Mouse (Mus musculus) liver, adult 2 months (tissue): ENCODE measurements around the gene Car10. TPM values are rescaled to one million over a fixed set of nuclear protein-coding genes. Genes with fewer than 3 reads are reported as not detected.

Source experiments
- DNase-seq: peaks from one replicate; pipeline ENCODE4 v3.0.0-alpha.2; 2011; ENCODE audit warnings: low read depth, low spot score; ENCODE audit errors: extremely low read depth
- H3K27ac ChIP-seq: fragments of 200-500 bp; replicated peaks from 2 replicates; pipeline ENCODE4 v1.5.1; 2012; ENCODE audit warnings: low read depth, mild to moderate bottlenecking, control low read depth, inconsistent platforms, low read length; ENCODE audit not compliant: insufficient read depth
- H3K27me3 ChIP-seq: fragments of 200-500 bp; 2 replicates; pipeline ENCODE4 v1.6.1; 2012; ENCODE audit warnings: mild to moderate bottlenecking, moderate library complexity, low read length, inconsistent platforms; ENCODE audit not compliant: control insufficient read depth, insufficient read depth
- H3K36me3 ChIP-seq: fragments of 200-500 bp; 2 replicates; pipeline ENCODE4 v1.6.1; 2012; ENCODE audit warnings: low read length, inconsistent platforms; ENCODE audit not compliant: control insufficient read depth, insufficient read depth
- H3K4me1 ChIP-seq: fragments of 200-500 bp; 2 replicates; pipeline ENCODE4 v1.6.1; 2011; ENCODE audit warnings: low read length; ENCODE audit not compliant: control insufficient read depth, insufficient read depth
- H3K4me3 ChIP-seq: fragments of 200-500 bp; 2 replicates; pipeline ENCODE4 v1.5.1; 2011; ENCODE audit warnings: low read depth, mild to moderate bottlenecking, control low read depth, low read length, moderate library complexity; ENCODE audit not compliant: insufficient read depth
- H3K79me2 ChIP-seq: fragments of 200-500 bp; 2 replicates; pipeline ENCODE4 v1.6.1; 2012; ENCODE audit warnings: inconsistent platforms, mild to moderate bottlenecking, low read length, moderate library complexity; ENCODE audit not compliant: control insufficient read depth, insufficient read depth
- H3K9ac ChIP-seq: fragments of 200-500 bp; 2 replicates; pipeline ENCODE4 v1.6.1; 2012; ENCODE audit warnings: low read depth, mild to moderate bottlenecking, control low read depth, inconsistent platforms, low read length
- CTCF ChIP-seq: fragments of 200-500 bp; IDR thresholded peaks from 2 replicates; pipeline ENCODE4 v1.5.1; 2011; ENCODE audit warnings: low read depth, low read length, control low read depth
- POLR2A ChIP-seq: fragments of 200-500 bp; IDR thresholded peaks from 2 replicates; pipeline ENCODE4 v1.6.1; 2011; ENCODE audit warnings: low read length, control low read depth; ENCODE audit not compliant: insufficient read depth; ENCODE audit errors: extremely low read depth
- WGBS: fragments of 180-500 bp; shearing (Covaris S2); methylation state at CpG from one replicate; pipeline ENCODE4 v1.1.7; 2018; 5-methylcytosine and 5-hydroxymethylcytosine counted together
- polyA plus RNA-seq: library from polyadenylated mRNA; depleted of rRNA; stranded (reverse); fragments of >200 nt; gene quantifications from 2 replicates; pipeline ENCODE4 v1.2.3, GENCODE M21; 2012
- total RNA-seq: library from RNA; depleted of rRNA; stranded (reverse); fragments of >200 nt; gene quantifications from 2 replicates; pipeline ENCODE4 v1.2.3, GENCODE M21; 2014

Gene Car10
- total and polyA plus RNA-seq, 2 experiments: not detected

DNA sequence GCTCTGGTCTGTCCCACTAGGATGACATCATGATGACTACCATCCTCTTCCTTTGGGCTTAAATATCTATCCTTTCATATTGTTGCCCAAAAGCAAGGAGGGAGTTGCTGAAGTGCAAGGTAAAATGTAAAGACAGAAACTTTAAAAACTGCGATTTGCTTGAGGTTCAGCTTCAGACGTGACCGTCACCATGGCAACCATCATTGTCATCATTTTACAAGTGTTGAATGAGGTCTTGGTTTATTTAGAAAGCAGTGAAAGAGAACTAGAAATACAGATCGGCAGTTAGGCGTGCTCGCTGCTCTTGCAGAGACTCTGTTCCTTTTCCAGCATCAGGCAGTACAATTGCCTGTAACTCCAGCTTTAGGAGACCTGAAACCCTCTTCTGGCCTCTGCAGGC lies 400.1 kb downstream of the Car10 start:
- H3K36me3 ChIP-seq: no peaks in the 10 kb centered on the region
- H3K27me3 ChIP-seq: no peaks in the 10 kb centered on the region
- H3K4me3 ChIP-seq: no peak overlapping the region
- H3K27ac ChIP-seq: no peak overlapping the region
- no peak for DNase-seq
- H3K9ac ChIP-seq: no peak overlapping the region
- no peaks in the 10 kb centered on the region for H3K4me1 ChIP-seq
- TF ChIP-seq POLR2A (no peak), CTCF (no peak)
- H3K79me2 ChIP-seq: no peaks in the 10 kb centered on the region
- WGBS: 87% methylated on average over 6 of the region's 6 CpGs

DNA sequence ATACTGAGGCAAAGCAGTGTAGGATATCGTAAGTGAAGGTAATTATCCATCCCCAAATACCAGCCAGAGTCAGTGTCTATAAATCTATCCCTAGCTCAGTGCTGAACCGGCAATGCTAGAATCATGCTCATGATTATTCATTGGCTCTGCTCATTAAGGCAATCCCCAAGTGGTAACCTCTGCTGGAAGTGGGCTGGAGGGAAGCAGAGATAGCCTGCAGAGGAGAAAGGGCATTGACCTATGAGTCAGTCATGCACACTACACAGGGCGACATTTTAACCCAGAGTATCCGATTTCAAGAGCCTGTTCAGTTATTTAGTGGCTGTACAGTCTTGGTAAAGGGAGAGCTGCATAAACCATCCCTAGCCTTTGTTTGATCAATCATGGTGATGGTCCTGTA lies 402.6 kb downstream of the Car10 start:
- Histone ChIP-seq H3K27me3 (no peaks in the 10 kb centered on the region), H3K9ac (no peak overlapping the region), H3K36me3 (no peaks in the 10 kb centered on the region), H3K79me2 (no peaks in the 10 kb centered on the region), H3K4me1 (no peaks in the 10 kb centered on the region), H3K27ac (no peak overlapping the region), H3K4me3 (no peak overlapping the region)
- WGBS: 47% methylated on average over 4 of the region's 4 CpGs
- DNase-seq: peak; percentile 19
- TF ChIP-seq POLR2A (no peak), CTCF (no peak)

DNA sequence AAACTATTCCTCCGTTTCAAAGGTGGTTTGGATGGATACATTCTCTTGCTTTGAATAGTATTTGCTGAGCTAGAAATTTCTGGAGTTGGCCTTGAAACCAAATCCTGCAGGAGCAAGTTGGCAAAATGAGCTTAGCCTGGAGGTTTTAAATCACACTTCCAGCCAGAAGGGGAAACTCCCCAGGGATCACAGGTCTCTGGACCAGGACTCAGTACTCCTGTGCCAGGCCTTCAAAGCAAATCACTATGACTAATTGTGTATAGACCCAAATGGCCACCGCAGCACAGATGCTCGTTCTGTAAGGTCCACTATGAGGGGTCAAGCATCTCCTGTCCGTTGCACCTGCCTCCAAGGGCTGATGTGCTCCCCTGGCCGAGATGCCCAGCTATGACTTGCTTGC lies 403.8 kb downstream of the Car10 start:
- Histone ChIP-seq H3K36me3 (no peaks in the 10 kb centered on the region), H3K27ac (no peak overlapping the region), H3K79me2 (no peaks in the 10 kb centered on the region), H3K9ac (no peak overlapping the region), H3K27me3 (no peaks in the 10 kb centered on the region), H3K4me1 (no peaks in the 10 kb centered on the region), H3K4me3 (no peak overlapping the region)
- TF ChIP-seq CTCF (no peak), POLR2A (no peak)
- DNase-seq: no peak
- 74% methylated on average over 5 of the region's 5 CpGs for WGBS

DNA sequence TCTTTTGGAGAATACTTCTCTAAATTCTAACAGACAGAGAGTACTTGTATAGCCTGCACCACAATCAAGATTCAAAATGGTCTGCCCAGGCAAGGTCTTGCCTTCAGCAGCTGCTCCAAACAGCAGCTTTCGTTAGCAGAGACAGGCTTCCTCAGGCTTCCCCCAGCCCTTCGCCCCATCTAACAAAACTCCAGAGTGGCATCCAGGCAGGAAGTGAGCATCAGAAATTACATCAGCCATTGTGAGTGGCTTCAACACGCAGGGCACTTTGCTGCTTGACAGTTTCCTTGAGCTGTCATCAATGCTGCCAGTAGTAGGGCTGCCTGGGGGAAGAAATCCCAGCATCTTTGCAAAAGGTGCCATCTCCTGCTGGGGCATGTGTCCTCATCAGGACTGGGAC lies 405.0 kb downstream of the Car10 start:
- Histone ChIP-seq H3K4me1 (no peaks in the 10 kb centered on the region), H3K27ac (no peak overlapping the region), H3K27me3 (no peaks in the 10 kb centered on the region), H3K9ac (no peak overlapping the region), H3K4me3 (no peak overlapping the region), H3K79me2 (no peaks in the 10 kb centered on the region), H3K36me3 (no peaks in the 10 kb centered on the region)
- WGBS: 55% methylated on average over 3 of the region's 3 CpGs
- TF ChIP-seq POLR2A (no peak), CTCF (no peak)
- no peak for DNase-seq

DNA sequence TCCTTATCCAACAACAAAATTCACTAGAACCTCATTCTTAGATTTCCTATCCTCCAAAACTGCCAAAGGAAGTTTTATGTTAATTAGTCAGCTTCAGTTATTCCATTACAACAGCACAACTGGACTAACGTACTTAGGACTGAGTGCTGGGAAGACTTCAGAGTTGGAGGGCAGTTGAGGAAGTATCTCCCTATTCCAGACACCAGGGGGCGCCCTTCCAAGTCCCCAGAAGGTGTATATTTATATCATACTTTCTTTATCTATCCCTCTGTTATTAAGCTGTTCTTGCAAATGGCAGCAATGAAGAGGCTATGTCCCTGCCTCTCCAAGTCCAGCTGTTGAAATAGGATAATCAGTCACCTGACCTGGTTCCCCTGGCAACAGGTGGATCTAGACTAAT lies 405.6 kb downstream of the Car10 start:
- Histone ChIP-seq H3K9ac (no peak overlapping the region), H3K27ac (no peak overlapping the region), H3K36me3 (no peaks in the 10 kb centered on the region), H3K79me2 (no peaks in the 10 kb centered on the region), H3K27me3 (no peaks in the 10 kb centered on the region), H3K4me3 (no peak overlapping the region), H3K4me1 (no peaks in the 10 kb centered on the region)
- TF ChIP-seq CTCF (peak; percentile 46; the same call in 1 of the 2 replicates), POLR2A (no peak)
- WGBS: 26% methylated on average over 2 of the region's 2 CpGs
- DNase-seq: peak; percentile 10

DNA sequence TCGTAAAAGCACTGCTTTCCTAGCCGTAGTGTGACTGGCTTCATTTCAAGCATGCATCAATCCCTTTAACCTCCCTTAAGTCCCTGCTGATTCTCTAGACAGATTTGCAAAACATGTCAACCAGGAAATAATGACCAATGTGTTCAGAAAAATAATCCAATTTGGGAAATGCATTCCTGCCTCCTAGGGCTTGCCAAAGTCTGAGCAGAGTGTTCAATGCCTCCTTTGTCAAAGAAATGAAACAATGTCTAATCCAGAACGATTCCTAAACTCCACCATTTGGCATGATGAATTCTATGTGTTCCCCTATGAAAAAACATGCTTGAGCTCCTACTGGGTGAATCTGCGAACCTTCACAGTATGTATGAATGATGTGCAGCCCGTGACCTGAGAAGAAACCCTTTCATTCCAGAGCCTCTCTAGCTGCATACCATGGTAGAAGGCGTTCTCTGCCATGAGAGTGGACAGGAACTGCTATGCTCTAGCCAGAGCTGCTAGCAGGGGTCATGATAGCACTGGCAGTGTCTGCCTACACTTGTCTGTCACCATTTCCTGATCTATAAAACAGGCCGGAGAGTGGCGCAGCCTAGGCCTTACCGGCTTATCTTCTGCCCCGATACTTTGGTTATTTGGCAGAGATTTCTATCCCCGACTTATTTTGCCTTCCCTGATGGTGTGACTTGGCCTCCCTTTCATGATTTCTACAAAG lies 411.9 kb downstream of the Car10 start:
- 67% methylated on average over 11 of the region's 11 CpGs for WGBS
- Histone ChIP-seq H3K9ac (no peak overlapping the region), H3K4me1 (no peaks in the 10 kb centered on the region), H3K79me2 (no peaks in the 10 kb centered on the region), H3K27me3 (no peaks in the 10 kb centered on the region), H3K36me3 (no peaks in the 10 kb centered on the region), H3K4me3 (no peak overlapping the region), H3K27ac (no peak overlapping the region)
- peak; percentile 18 for DNase-seq
- TF ChIP-seq CTCF: no peak
- TF ChIP-seq POLR2A: no peak
